ENCODE assay signal across 7 mouse cellular contexts in genomic region chr10:40191338-40191979, GRCm38 (mm10). TPM values are rescaled to one million over a fixed set of nuclear protein-coding genes. Genes with fewer than 3 reads are reported as not detected.
DNase-seq lines count a peak whose midpoint lies in the region; ATAC-seq lines count a peak whose summit lies in the region.

No protein-coding gene starts in this region.

- peaks cover 8% of the 10 kb centered on the region; the same call in 1 of the 2 replicates for H3K4me1 ChIP-seq in lung, embryonic 15.5 days
- H3K4me1 ChIP-seq in neural tube, embryonic 13.5 days (replicated peaks) = peaks cover 6% of the 10 kb centered on the region; the same call in 1 of the 2 replicates

- no peaks in the 10 kb centered on the region for H3K36me3 ChIP-seq in lung, embryonic 15.5 days
- no peaks in the 10 kb centered on the region for H3K36me3 ChIP-seq in neural tube, embryonic 13.5 days

- H3K4me3 ChIP-seq in lung, embryonic 15.5 days = peak overlapping the region; percentile 16
- 0 out of 2 replicates have a peak overlapping the region, but pooled peaks have one; percentile 1 for H3K4me3 ChIP-seq in neural tube, embryonic 13.5 days

- peak overlapping the region; percentile 44 for H3K4me2 ChIP-seq in lung, embryonic 15.5 days
- peak overlapping the region; percentile 41 for H3K4me2 ChIP-seq in neural tube, embryonic 13.5 days

- H3K27ac ChIP-seq in lung, embryonic 15.5 days = no peak overlapping the region
- H3K27ac ChIP-seq in neural tube, embryonic 13.5 days (replicated peaks) = no peak overlapping the region

- no peak overlapping the region for H3K9ac ChIP-seq in lung, embryonic 15.5 days
- no peak overlapping the region; the same call in 1 of the 2 replicates for H3K9ac ChIP-seq in neural tube, embryonic 13.5 days

- DNase-seq in lung, postnatal 4 days = no peak
- DNase-seq in embryo, embryonic 11.5 days (ENCODE audit: low read depth, low spot score) = peak; percentile 30
- DNase-seq in hindlimb bud, embryonic 11.5 days (ENCODE audit: extremely low spot score, low read depth, low spot score) = peak; percentile 47
- no peak for DNase-seq in frontal cortex, postnatal 14 days (ENCODE audit: low spot score in 2 of 2)
- DNase-seq in adrenal gland, adult 18-20 months (ENCODE audit: low spot score in 2 of 2) = no peak

- H3K9me3 ChIP-seq in lung, embryonic 15.5 days = no peaks in the 10 kb centered on the region
- no peaks in the 10 kb centered on the region for H3K9me3 ChIP-seq in neural tube, embryonic 13.5 days

- WGBS in lung, embryonic 15.5 days = 31% methylated on average over 22 of the region's 22 CpGs
- 44% methylated on average over 22 of the region's 22 CpGs for WGBS in neural tube, embryonic 13.5 days

- no peak for ATAC-seq in lung, embryonic 15.5 days (ENCODE audit: borderline replicate concordance, extremely low read depth, low FRiP score, low TSS enrichment)
- ATAC-seq in neural tube, embryonic 13.5 days (ENCODE audit: low read depth) = no peak

- 0 out of 2 replicates have a peak, but pooled peaks cover 10% of the 10 kb centered on the region for H3K27me3 ChIP-seq in lung, embryonic 15.5 days
- no peaks in the 10 kb centered on the region for H3K27me3 ChIP-seq in neural tube, embryonic 13.5 days

RNA-seq across cellular contexts. Expression of gene Slc16a10, which starts 49.4 kb away (rescaled TPM):
- 5.1 and 6.8 TPM in 2 replicates for polyA plus RNA-seq in lung, embryonic 15.5 days (2015; fragmentation: Nextera tagmentation; extraction: Ambion mirVana)
- polyA plus RNA-seq in neural tube, embryonic 13.5 days (2015; fragmentation: Nextera tagmentation; extraction: Ambion mirVana) = 2.7 and 2.9 TPM in 2 replicates
- total RNA-seq in adrenal gland, adult 18-20 months (2021) = 10 to 100 TPM; 19.8 to 22.9 TPM

RNA-seq across cellular contexts. Expression of gene Rpf2, which starts 55.4 kb away (rescaled TPM):
- 62.3 and 65.4 TPM in 2 replicates for polyA plus RNA-seq in lung, embryonic 15.5 days (2015; fragmentation: Nextera tagmentation; extraction: Ambion mirVana)
- polyA plus RNA-seq in neural tube, embryonic 13.5 days (2015; fragmentation: Nextera tagmentation; extraction: Ambion mirVana) = 83.9 and 84.4 TPM in 2 replicates
- total RNA-seq in adrenal gland, adult 18-20 months (2021) = 10 to 100 TPM; 20.1 to 26.1 TPM

Comparison
In these comparisons a context has a peak if more than half of its experiments do, and no peak if none do; other contexts are left out.
1. DNase-seq: peak in embryo, embryonic 11.5 days (single experiment) and hindlimb bud, embryonic 11.5 days (single experiment); none in lung, postnatal 4 days (0 of 2), frontal cortex, postnatal 14 days (0 of 2) and adrenal gland, adult 18-20 months (0 of 2).